Mouse (Mus musculus): ENCODE measurements around the gene Pex10. TPM values are rescaled to one million over a fixed set of nuclear protein-coding genes. Genes with fewer than 3 reads are reported as not detected.

Gene Pex10
- polyA plus RNA-seq, 1 experiment from 2014 or later: 6.8 TPM

DNA sequence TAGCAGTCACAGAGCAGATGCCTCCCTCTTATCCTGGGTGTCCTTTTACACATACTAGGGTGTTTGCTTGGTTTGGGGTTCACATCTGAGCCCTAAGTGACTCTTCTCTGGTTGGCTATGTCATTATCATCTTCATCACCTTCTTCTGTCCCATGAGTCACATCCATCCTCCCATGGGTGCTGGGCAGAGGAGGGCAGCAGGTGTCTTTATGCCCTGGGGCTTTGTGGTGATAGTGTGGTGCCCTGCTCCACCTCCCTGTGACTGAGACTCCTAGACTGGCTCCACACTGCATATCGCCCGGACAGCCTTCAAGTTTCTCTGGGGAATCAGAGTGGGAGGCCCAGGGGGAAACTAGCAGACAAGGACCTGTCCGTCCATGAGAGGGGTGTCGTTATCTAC lies 31.8 kb downstream of the Pex10 start:
- H3K4me3 ChIP-seq (ENCODE audit: low read depth, low read length): no peak overlapping the region
- ATAC-seq: no peak
- DNase-seq: no peak
- H3K27me3 ChIP-seq (ENCODE audit: insufficient read depth, low read length): no peaks in the 10 kb centered on the region
- H3K4me1 ChIP-seq (ENCODE audit: insufficient read depth): no peaks in the 10 kb centered on the region
- 64% methylated on average over 4 of the region's 4 CpGs for whole genome bisulfite sequencing (ENCODE audit: insufficient replicate concordance)
- no peak for TF ChIP-seq EP300 (IDR thresholded peaks at IDR 0.05; ENCODE audit: low read depth)
- TF ChIP-seq CTCF (IDR thresholded peaks at IDR 0.05; ENCODE audit: low read depth): no peak
- H3K36me3 ChIP-seq (replicated peaks; ENCODE audit: insufficient read depth, low read length): no peaks in the 10 kb centered on the region
- H3K27ac ChIP-seq (ENCODE audit: low read depth): no peak overlapping the region
- no peak overlapping the region for H3K9ac ChIP-seq (replicated peaks)
- H3K9me3 ChIP-seq (ENCODE audit: low read length): no peaks in the 10 kb centered on the region
- no peak overlapping the region for H3K4me2 ChIP-seq (ENCODE audit: low read depth, low read length)

DNA sequence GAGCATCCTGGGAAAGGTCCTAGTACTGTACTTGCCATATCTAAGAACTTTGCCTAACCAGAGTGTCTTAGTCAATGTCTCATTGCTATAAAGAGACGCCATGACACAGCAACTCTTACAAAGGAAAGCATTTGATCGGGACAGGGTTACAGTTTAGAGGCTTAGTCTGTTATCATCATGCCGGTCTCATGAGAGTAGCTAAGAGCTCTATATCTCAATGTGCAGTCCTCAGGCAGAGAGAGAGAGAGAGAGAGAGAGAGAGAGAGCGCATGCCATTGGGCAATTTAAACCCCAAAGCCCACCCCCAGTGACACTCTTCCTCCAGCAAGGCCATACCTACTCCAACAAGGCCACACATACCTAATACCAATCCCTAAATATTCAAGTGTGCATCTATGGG lies 41.1 kb downstream of the Pex10 start:
- Histone ChIP-seq H3K9ac (replicated peaks) (no peak overlapping the region), H3K4me3 (ENCODE audit: low read depth, low read length) (no peak overlapping the region), H3K27ac (ENCODE audit: low read depth) (no peak overlapping the region), H3K4me1 (ENCODE audit: insufficient read depth) (no peaks in the 10 kb centered on the region), H3K36me3 (replicated peaks; ENCODE audit: insufficient read depth, low read length) (no peaks in the 10 kb centered on the region), H3K27me3 (ENCODE audit: insufficient read depth, low read length) (no peaks in the 10 kb centered on the region), H3K9me3 (ENCODE audit: low read length) (no peaks in the 10 kb centered on the region), H3K4me2 (ENCODE audit: low read depth, low read length) (no peak overlapping the region)
- ATAC-seq (peak; percentile 53), DNase-seq (no peak)
- TF ChIP-seq CTCF (IDR thresholded peaks at IDR 0.05; ENCODE audit: low read depth) (no peak), EP300 (IDR thresholded peaks at IDR 0.05; ENCODE audit: low read depth) (no peak)
- WGBS (ENCODE audit: insufficient replicate concordance): 65% methylated on average over 4 of the region's 4 CpGs

DNA sequence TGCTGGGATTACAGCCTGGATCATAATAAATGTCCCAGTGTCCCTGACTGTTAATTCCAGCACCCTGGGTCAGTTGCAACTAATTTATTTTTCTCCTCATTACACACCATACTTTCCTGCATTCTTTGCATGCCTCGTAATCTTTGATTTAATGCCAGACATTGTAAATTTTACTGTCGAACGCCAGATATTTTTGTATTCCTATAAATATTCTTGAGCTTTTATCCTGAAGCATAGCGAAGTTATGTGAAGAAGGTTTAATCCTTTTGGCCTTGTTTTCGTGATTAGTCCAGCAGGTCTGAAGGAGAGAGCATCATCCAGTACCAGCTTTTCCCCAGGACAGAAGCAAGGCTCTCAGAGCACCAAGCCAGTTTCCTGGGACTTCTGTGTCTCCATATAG lies 42.7 kb downstream of the Pex10 start:
- H3K9me3 ChIP-seq (ENCODE audit: low read length): no peaks in the 10 kb centered on the region
- WGBS (ENCODE audit: insufficient replicate concordance): 80% methylated on average over 5 of the region's 5 CpGs
- H3K27ac ChIP-seq (ENCODE audit: low read depth): no peak overlapping the region
- no peak for DNase-seq
- no peak overlapping the region for H3K9ac ChIP-seq (replicated peaks)
- H3K4me3 ChIP-seq (ENCODE audit: low read depth, low read length): no peak overlapping the region
- ATAC-seq: no peak
- TF ChIP-seq CTCF (IDR thresholded peaks at IDR 0.05; ENCODE audit: low read depth) (no peak), EP300 (IDR thresholded peaks at IDR 0.05; ENCODE audit: low read depth) (no peak)
- no peak overlapping the region for H3K4me2 ChIP-seq (ENCODE audit: low read depth, low read length)
- no peaks in the 10 kb centered on the region for H3K4me1 ChIP-seq (ENCODE audit: insufficient read depth)
- no peaks in the 10 kb centered on the region for H3K27me3 ChIP-seq (ENCODE audit: insufficient read depth, low read length)
- H3K36me3 ChIP-seq (replicated peaks; ENCODE audit: insufficient read depth, low read length): no peaks in the 10 kb centered on the region

- DNase-seq (no peak), ATAC-seq (no peak)
- Histone ChIP-seq H3K27ac (ENCODE audit: low read depth) (no peak overlapping the region), H3K27me3 (ENCODE audit: insufficient read depth, low read length) (no peaks in the 10 kb centered on the region), H3K9ac (replicated peaks) (no peak overlapping the region), H3K4me2 (ENCODE audit: low read depth, low read length) (no peak overlapping the region), H3K9me3 (ENCODE audit: low read length) (no peaks in the 10 kb centered on the region), H3K4me3 (ENCODE audit: low read depth, low read length) (no peak overlapping the region), H3K36me3 (replicated peaks; ENCODE audit: insufficient read depth, low read length) (no peaks in the 10 kb centered on the region), H3K4me1 (ENCODE audit: insufficient read depth) (peaks cover 16% of the 10 kb centered on the region)
- TF ChIP-seq CTCF (IDR thresholded peaks at IDR 0.05; ENCODE audit: low read depth): no peak
- no peak for TF ChIP-seq EP300 (IDR thresholded peaks at IDR 0.05; ENCODE audit: low read depth)
- 73% methylated on average over 8 of the region's 8 CpGs for WGBS (ENCODE audit: insufficient replicate concordance)
Observed at GRCm38 (mm10) chr4:155113766-155114410, 47.1 kb downstream of the Pex10 start.

- Histone ChIP-seq H3K9ac (replicated peaks) (no peak overlapping the region), H3K4me3 (ENCODE audit: low read depth, low read length) (0 out of 2 replicates have a peak overlapping the region, but pooled peaks have one; percentile 10), H3K9me3 (ENCODE audit: low read length) (no peaks in the 10 kb centered on the region), H3K4me1 (ENCODE audit: insufficient read depth) (peaks cover 35% of the 10 kb centered on the region), H3K36me3 (replicated peaks; ENCODE audit: insufficient read depth, low read length) (no peaks in the 10 kb centered on the region), H3K4me2 (ENCODE audit: low read depth, low read length) (0 out of 2 replicates have a peak overlapping the region, but pooled peaks have one; percentile 52), H3K27me3 (ENCODE audit: insufficient read depth, low read length) (no peaks in the 10 kb centered on the region), H3K27ac (ENCODE audit: low read depth) (peak overlapping the region; percentile 69)
- no peak for TF ChIP-seq CTCF (IDR thresholded peaks at IDR 0.05; ENCODE audit: low read depth)
- no peak for TF ChIP-seq EP300 (IDR thresholded peaks at IDR 0.05; ENCODE audit: low read depth)
- no peak for ATAC-seq
- DNase-seq: no peak
- 26% methylated on average over 4 of the region's 4 CpGs for WGBS (ENCODE audit: insufficient replicate concordance)
Observed at GRCm38 (mm10) chr4:155116607-155117006, 49.8 kb downstream of the Pex10 start.

DNA sequence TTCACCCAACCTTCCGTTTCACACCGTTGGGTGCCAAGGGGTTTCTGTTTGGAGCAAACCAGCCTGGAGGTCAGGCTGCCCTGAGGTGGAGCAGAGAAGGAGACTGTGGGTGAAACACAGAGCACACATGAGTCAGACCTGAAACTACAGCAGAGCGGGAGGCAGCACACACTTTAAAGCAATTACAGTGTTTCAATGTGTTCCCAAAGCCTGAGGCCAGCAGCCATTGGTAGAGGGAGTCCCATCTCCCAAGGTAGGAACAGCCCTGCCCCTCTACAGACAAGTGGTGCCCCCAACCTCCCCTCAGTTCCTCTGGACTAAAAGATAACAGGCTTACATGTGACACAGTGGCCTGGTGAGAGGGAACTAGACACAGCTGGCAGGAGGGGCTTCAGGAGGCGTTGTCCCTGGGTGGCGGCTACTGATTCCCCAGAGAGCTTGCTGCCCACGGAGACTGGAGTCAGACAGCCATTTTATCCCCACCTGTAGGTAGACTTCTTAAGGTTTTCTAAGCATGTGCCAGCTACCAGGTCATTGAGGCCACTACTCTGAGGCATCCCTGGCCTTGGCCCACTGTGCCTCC lies 50.7 kb downstream of the Pex10 start:
- H3K27ac ChIP-seq (ENCODE audit: low read depth): peak overlapping the region; percentile 69
- H3K27me3 ChIP-seq (ENCODE audit: insufficient read depth, low read length): no peaks in the 10 kb centered on the region
- H3K9ac ChIP-seq (replicated peaks): no peak overlapping the region
- H3K4me1 ChIP-seq (ENCODE audit: insufficient read depth): peaks cover 43% of the 10 kb centered on the region
- WGBS (ENCODE audit: insufficient replicate concordance): 53% methylated on average over 6 of the region's 6 CpGs
- no peaks in the 10 kb centered on the region for H3K36me3 ChIP-seq (replicated peaks; ENCODE audit: insufficient read depth, low read length)
- ATAC-seq (peak; percentile 51), DNase-seq (peak; percentile 38)
- TF ChIP-seq CTCF (IDR thresholded peaks at IDR 0.05; ENCODE audit: low read depth) (no peak), EP300 (IDR thresholded peaks at IDR 0.05; ENCODE audit: low read depth) (no peak)
- H3K4me3 ChIP-seq (ENCODE audit: low read depth, low read length): no peak overlapping the region
- no peak overlapping the region for H3K4me2 ChIP-seq (ENCODE audit: low read depth, low read length)
- no peaks in the 10 kb centered on the region for H3K9me3 ChIP-seq (ENCODE audit: low read length)

Data from liver, postnatal 0 days (tissue).